Mouse (Mus musculus) spleen, adult 12 weeks (tissue): ENCODE results near the gene Gtdc1.

ENCODE experiments used
- DNase-seq: peaks from one replicate; pipeline ENCODE4 v3.0.0; 2022; ENCODE audit warnings: low spot score

The Gtdc1 gene

DNA sequence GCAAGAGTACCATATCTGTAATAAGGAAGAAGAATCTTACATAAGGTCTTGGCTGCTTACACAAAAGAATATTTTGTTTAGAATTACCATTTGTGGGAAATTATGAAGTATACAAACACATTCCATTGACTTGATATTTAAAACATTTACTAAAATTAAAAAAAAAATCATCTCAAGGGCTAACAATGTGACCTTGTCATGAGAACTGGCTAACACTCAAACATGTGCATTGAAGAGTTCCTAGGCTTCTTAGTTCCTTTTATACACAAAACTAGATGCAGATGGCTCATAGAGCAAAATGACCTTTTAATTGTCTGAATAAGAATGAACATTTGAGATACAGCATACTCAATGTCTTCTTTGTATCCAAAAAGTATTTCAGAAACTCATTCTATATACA, 344.0 kb downstream of the Gtdc1 start:
- DNase-seq, result no peak

- DNase-seq, result no peak
Observed at GRCm38 (mm10) chr2:44571810-44572209, 355.6 kb downstream of the Gtdc1 start.

DNA sequence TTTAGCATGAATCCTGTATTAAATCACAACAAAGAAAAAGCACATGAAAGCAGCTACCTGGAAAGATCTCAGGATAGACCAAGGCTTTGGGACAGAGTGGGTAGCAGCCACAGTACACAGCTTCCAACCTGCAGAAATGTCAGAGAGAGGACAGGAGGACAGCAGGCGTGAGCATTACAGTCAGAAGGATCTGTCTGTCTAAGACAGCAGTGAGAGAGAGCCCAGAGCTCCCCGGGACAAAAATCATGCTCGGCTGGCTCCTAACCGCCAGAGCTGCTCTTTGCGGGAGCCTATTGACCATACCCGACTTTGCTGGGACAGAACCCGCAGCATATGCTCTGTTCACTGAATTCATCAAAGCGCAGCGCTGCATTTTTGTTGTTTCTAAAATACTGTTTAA, 356.3 kb downstream of the Gtdc1 start:
- DNase-seq, result no peak

GRCm38 (mm10) chr2:44569140-44569952, 358.1 kb downstream of the Gtdc1 start:
- no peak for DNase-seq

DNA sequence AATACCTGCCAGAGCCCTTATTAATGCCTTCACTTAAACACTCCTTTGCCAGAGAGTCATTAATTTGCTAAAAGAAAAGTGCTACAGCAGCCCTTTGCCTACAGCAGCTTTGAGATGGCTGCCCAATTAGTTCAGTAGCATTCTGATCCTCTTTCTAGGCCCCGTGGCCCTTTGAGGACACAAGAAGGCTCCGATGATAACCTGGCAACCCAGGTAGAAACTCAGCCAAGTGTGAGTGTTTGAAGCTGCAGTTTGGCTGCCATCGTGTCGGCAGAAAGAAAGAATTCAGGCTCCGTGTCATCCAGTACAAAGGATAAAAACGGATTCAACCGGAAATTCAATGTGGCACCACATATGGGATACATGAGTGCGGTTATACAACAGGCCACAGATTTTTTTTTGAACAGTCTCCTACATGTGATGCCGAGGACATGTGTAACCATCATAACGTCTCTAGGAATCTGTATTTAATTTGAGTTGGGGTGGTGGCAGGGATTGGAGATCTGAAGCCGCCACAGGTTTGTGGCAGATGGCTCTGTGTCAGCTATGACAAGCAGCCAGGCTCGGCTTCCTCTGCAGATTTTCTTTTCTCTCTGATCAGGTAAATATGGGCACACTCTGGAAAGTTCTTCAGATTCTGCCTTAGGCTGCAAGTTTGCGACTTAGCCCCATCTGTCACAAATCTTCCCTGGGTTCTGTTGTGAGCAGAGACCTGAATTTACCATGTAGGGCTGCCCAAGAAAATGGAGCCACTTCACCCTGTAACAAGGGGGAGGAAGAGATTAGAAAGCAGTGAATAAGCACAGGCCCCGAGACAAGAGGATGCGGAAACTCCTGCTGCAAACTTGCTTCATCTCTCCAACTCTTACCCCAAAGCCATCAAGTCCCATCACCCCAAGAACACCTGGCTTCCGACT, 362.4 kb downstream of the Gtdc1 start:
- DNase-seq, result no peak

DNA sequence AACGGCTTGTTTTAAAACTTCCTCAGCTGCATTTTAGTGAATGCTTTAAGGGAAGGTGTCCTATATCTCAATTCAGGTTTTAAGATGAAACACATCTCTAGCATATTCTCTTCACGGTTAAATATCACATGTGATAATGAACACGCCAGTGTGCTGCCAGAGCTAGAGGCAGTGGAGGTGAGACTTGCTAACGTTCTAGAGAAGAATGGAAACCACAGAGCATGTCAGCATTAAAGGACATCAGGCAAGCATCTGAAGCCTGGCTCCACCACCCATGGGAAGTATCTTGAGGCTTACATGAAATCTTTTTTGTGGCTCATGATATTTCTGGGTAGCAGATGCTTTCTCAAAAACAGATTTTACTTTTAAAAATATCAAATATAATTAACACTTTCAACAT, 365.7 kb downstream of the Gtdc1 start:
- no peak for DNase-seq

DNA sequence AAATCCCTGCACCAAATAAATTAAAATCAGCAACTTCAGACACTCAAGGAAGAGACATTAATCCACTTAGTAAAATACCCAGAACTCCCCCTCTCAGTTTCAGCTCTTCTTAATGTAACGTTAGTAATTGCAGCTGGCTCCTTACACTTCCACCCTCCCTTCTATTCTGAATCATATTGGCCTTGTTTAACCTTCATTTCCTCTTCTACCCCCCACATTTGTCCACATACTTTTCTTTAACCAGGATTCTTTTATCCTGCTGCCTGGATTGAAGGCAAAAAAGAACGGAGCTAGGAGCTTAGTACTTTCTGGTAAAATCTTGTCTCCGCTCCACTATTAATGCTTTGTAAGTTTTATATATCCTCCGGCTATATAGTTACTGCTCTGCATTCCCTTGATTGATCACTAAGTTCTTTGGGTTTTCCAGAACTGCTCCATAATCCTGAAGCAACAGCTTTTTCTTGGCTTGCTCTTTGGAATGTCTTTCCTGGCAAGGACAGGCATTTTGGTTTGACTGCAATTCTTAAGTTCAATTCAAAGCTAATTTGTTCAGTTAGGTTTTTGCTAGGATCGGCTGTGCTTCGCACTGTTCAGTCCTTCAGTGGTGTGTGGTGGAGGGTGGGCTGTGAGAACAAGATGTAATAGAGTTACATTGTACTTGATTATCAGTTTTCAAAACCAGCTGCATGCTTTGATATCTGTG, 368.1 kb downstream of the Gtdc1 start:
- DNase-seq, result no peak

- no peak for DNase-seq
Observed at GRCm38 (mm10) chr2:44557669-44558281, 369.7 kb downstream of the Gtdc1 start.

GRCm38 (mm10) chr2:44556861-44557592, 370.4 kb downstream of the Gtdc1 start:
- DNase-seq, result no peak

GRCm38 (mm10) chr2:44554716-44555115, 372.7 kb downstream of the Gtdc1 start:
- DNase-seq, result no peak

- DNase-seq, result no peak
Observed at GRCm38 (mm10) chr2:44549311-44549710, 378.1 kb downstream of the Gtdc1 start.

- no peak for DNase-seq
Observed at GRCm38 (mm10) chr2:44542775-44543174, 384.7 kb downstream of the Gtdc1 start.

DNA sequence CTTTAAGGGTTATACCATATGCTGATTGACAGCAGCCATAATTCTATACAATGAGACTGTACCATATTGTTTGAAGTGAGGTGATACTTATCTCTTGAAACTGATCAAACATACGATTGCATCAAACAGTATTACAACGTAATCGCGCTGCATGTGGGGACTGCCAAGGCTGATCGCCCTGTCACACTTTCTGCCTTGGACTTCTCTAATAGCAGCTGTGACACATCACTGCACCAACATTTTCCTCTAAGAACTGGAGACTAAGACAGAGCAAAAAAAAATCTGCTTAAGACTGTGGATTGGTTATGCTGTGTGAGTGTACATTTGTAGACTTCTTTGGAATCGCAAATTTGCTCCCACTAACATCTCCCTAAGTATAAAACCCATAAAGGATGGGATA, 385.7 kb downstream of the Gtdc1 start:
- no peak for DNase-seq

- DNase-seq, result no peak
Observed at GRCm38 (mm10) chr2:44540881-44541280, 386.6 kb downstream of the Gtdc1 start.

- no peak for DNase-seq
Observed at GRCm38 (mm10) chr2:44539121-44539634, 388.3 kb downstream of the Gtdc1 start.

GRCm38 (mm10) chr2:44538135-44538534, 389.3 kb downstream of the Gtdc1 start:
- no peak for DNase-seq

DNA sequence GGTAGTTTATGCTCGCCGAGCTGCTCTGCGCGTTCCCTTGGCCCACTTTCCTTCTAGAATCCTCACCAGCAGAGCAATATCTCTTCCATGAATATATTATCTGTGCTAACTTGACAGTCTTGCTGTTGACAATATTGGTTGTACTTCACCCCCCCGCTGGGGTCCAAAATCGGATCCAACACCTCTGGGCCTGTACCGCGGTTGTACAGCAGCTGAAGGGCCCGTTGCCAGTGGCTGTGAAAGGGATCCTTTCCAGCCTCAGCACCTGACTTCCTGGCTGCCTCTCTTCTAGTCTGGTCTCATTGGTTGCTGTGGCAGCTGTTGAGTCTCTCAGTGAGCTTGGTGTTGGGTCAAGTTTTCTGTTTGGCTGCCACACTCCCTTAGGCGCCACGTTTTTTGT, 391.7 kb downstream of the Gtdc1 start:
- DNase-seq, result no peak

- no peak for DNase-seq
Observed at GRCm38 (mm10) chr2:44535136-44535675, 392.3 kb downstream of the Gtdc1 start.

GRCm38 (mm10) chr2:44526110-44527032, 401.1 kb downstream of the Gtdc1 start:
- no peak for DNase-seq
